Mouse (Mus musculus): Measurements from ENCODE around the gene Gm42906. TPM values are rescaled to one million over a fixed set of nuclear protein-coding genes. Genes with fewer than 3 reads are reported as not detected.

Gm42906 gene
- not detected in 2 replicates for polyA plus RNA-seq (2011; ENCODE audit: insufficient read depth, insufficient read length, low read depth, missing spikeins)

GRCm38 (mm10) chr5:151428113-151428756 lies at the start of gene Gm42906:
Gene Gm42906, minus strand, starts transcription at chr5:151428163.
- TF ChIP-seq EP300 (IDR thresholded peaks at IDR 0.05; ENCODE audit: insufficient read depth, low read depth, low read length) (no peak), POLR2A (IDR thresholded peaks at IDR 0.05; ENCODE audit: insufficient read depth, low read length) (no peak), CTCF (IDR thresholded peaks at IDR 0.05; ENCODE audit: low read depth, low read length) (no peak)
- H3K27ac ChIP-seq (ENCODE audit: insufficient read depth, low read length): no peak within 1 kb of the TSS
- no peaks in the 10 kb centered on the region for H3K9me3 ChIP-seq (replicated peaks; ENCODE audit: control insufficient read depth, insufficient read depth, low read length, poor library complexity, severe bottlenecking)
- H3K9ac ChIP-seq (ENCODE audit: low read depth, poor library complexity, severe bottlenecking): no peak within 1 kb of the TSS
- H3K4me1 ChIP-seq (ENCODE audit: control insufficient read depth, insufficient read depth, low read length): no peaks in the 10 kb centered on the region
- no peak within 1 kb of the TSS for H3K4me3 ChIP-seq (ENCODE audit: low read depth, low read length)
- no peaks in the 10 kb centered on the region for H3K27me3 ChIP-seq (ENCODE audit: control insufficient read depth, insufficient read depth, low read length, poor library complexity, severe bottlenecking)
- no peaks in the 10 kb centered on the region for H3K36me3 ChIP-seq (ENCODE audit: control insufficient read depth, insufficient read depth, low read length, poor library complexity, severe bottlenecking)

DNA sequence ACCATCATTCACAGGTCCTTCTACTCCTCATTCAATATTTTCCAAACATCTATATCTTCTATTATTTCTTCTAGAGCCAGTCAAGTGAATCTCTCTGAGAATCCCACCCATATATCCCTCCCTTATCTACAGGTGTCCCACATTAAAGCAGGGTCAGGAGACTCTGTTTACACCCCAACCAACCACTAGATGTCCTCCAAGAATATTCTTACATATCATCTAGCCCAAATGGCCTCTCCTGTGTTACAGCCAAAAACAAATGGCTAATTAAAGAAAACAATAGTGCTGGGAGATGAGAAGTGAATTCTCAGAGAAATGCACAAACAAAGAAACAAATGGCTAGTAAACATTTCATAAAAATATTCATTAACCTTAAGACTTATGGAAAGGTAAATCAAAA lies 17.7 kb upstream of the Gm42906 start:
- no peak overlapping the region for H3K9ac ChIP-seq (ENCODE audit: low read depth, poor library complexity, severe bottlenecking)
- H3K27me3 ChIP-seq (ENCODE audit: control insufficient read depth, insufficient read depth, low read length, poor library complexity, severe bottlenecking): no peaks in the 10 kb centered on the region
- H3K4me1 ChIP-seq (ENCODE audit: control insufficient read depth, insufficient read depth, low read length): no peaks in the 10 kb centered on the region
- H3K36me3 ChIP-seq (ENCODE audit: control insufficient read depth, insufficient read depth, low read length, poor library complexity, severe bottlenecking): no peaks in the 10 kb centered on the region
- no peak overlapping the region for H3K27ac ChIP-seq (ENCODE audit: insufficient read depth, low read length)
- no peaks in the 10 kb centered on the region; the same call in 1 of the 2 replicates for H3K9me3 ChIP-seq (replicated peaks; ENCODE audit: control insufficient read depth, insufficient read depth, low read length, poor library complexity, severe bottlenecking)
- TF ChIP-seq CTCF (IDR thresholded peaks at IDR 0.05; ENCODE audit: low read depth, low read length) (no peak), POLR2A (IDR thresholded peaks at IDR 0.05; ENCODE audit: insufficient read depth, low read length) (no peak), EP300 (IDR thresholded peaks at IDR 0.05; ENCODE audit: insufficient read depth, low read depth, low read length) (no peak)
- H3K4me3 ChIP-seq (ENCODE audit: low read depth, low read length): no peak overlapping the region

DNA sequence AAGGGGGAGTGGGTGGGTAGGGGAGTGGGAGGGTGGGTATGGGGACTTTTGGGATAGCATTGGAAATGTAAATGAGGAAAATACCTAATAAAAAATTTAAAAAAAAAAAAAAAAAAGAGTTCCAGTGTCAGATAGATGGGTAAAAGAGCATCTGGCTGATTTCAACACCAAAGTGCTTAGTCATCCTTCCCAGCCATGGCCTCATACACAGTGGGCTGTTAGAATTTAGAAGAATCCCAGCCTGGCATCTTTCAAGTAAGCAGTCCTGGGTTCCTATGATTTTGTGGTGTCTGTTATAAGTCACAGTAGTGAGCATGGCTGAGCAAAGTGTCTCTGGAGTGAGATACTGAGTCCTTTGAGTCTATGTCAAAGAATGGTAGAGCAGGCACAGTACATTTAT lies 7.1 kb upstream of the Gm42906 start:
- H3K27ac ChIP-seq (ENCODE audit: insufficient read depth, low read length): no peak overlapping the region
- no peaks in the 10 kb centered on the region for H3K9me3 ChIP-seq (replicated peaks; ENCODE audit: control insufficient read depth, insufficient read depth, low read length, poor library complexity, severe bottlenecking)
- no peak overlapping the region for H3K9ac ChIP-seq (ENCODE audit: low read depth, poor library complexity, severe bottlenecking)
- H3K36me3 ChIP-seq (ENCODE audit: control insufficient read depth, insufficient read depth, low read length, poor library complexity, severe bottlenecking): no peaks in the 10 kb centered on the region
- H3K27me3 ChIP-seq (ENCODE audit: control insufficient read depth, insufficient read depth, low read length, poor library complexity, severe bottlenecking): no peaks in the 10 kb centered on the region
- TF ChIP-seq EP300 (IDR thresholded peaks at IDR 0.05; ENCODE audit: insufficient read depth, low read depth, low read length) (no peak), CTCF (IDR thresholded peaks at IDR 0.05; ENCODE audit: low read depth, low read length) (no peak), POLR2A (IDR thresholded peaks at IDR 0.05; ENCODE audit: insufficient read depth, low read length) (no peak)
- H3K4me3 ChIP-seq (ENCODE audit: low read depth, low read length): no peak overlapping the region
- H3K4me1 ChIP-seq (ENCODE audit: control insufficient read depth, insufficient read depth, low read length): no peaks in the 10 kb centered on the region

GRCm38 (mm10) chr5:151426466-151426865 lies 1.5 kb downstream of the Gm42906 start:
- TF ChIP-seq EP300 (IDR thresholded peaks at IDR 0.05; ENCODE audit: insufficient read depth, low read depth, low read length): no peak
- TF ChIP-seq POLR2A (IDR thresholded peaks at IDR 0.05; ENCODE audit: insufficient read depth, low read length): no peak
- no peak for TF ChIP-seq CTCF (IDR thresholded peaks at IDR 0.05; ENCODE audit: low read depth, low read length)
- Histone ChIP-seq H3K4me3 (ENCODE audit: low read depth, low read length) (no peak overlapping the region), H3K27ac (ENCODE audit: insufficient read depth, low read length) (no peak overlapping the region), H3K9ac (ENCODE audit: low read depth, poor library complexity, severe bottlenecking) (no peak overlapping the region), H3K4me1 (ENCODE audit: control insufficient read depth, insufficient read depth, low read length) (no peaks in the 10 kb centered on the region), H3K9me3 (replicated peaks; ENCODE audit: control insufficient read depth, insufficient read depth, low read length, poor library complexity, severe bottlenecking) (no peaks in the 10 kb centered on the region), H3K27me3 (ENCODE audit: control insufficient read depth, insufficient read depth, low read length, poor library complexity, severe bottlenecking) (no peaks in the 10 kb centered on the region), H3K36me3 (ENCODE audit: control insufficient read depth, insufficient read depth, low read length, poor library complexity, severe bottlenecking) (no peaks in the 10 kb centered on the region)

DNA sequence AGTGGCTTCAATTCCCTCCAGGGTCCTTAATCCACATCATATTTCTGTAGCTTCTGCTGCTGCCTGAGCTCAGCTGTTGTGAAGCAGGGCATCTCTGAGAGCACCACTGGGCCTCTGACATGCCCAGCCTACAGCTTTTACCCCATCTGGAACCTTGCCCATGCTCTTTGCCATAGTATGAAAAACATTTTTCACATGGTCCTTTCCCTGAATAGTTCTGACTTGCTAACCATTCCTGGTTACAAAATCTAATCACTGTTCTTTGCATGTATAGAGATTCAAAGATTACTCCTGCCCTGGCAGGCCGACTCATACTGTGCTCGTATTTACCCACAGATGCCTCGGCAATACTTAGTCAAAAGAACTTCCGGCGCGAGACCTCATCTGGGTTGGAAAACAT lies 5.3 kb downstream of the Gm42906 start:
- no peak overlapping the region for H3K9ac ChIP-seq (ENCODE audit: low read depth, poor library complexity, severe bottlenecking)
- no peak overlapping the region for H3K27ac ChIP-seq (ENCODE audit: insufficient read depth, low read length)
- no peak overlapping the region for H3K4me3 ChIP-seq (ENCODE audit: low read depth, low read length)
- H3K4me1 ChIP-seq (ENCODE audit: control insufficient read depth, insufficient read depth, low read length): no peaks in the 10 kb centered on the region
- TF ChIP-seq EP300 (IDR thresholded peaks at IDR 0.05; ENCODE audit: insufficient read depth, low read depth, low read length): no peak
- no peak for TF ChIP-seq POLR2A (IDR thresholded peaks at IDR 0.05; ENCODE audit: insufficient read depth, low read length)
- no peak for TF ChIP-seq CTCF (IDR thresholded peaks at IDR 0.05; ENCODE audit: low read depth, low read length)
- no peaks in the 10 kb centered on the region for H3K27me3 ChIP-seq (ENCODE audit: control insufficient read depth, insufficient read depth, low read length, poor library complexity, severe bottlenecking)
- no peaks in the 10 kb centered on the region for H3K36me3 ChIP-seq (ENCODE audit: control insufficient read depth, insufficient read depth, low read length, poor library complexity, severe bottlenecking)
- no peaks in the 10 kb centered on the region for H3K9me3 ChIP-seq (replicated peaks; ENCODE audit: control insufficient read depth, insufficient read depth, low read length, poor library complexity, severe bottlenecking)

DNA sequence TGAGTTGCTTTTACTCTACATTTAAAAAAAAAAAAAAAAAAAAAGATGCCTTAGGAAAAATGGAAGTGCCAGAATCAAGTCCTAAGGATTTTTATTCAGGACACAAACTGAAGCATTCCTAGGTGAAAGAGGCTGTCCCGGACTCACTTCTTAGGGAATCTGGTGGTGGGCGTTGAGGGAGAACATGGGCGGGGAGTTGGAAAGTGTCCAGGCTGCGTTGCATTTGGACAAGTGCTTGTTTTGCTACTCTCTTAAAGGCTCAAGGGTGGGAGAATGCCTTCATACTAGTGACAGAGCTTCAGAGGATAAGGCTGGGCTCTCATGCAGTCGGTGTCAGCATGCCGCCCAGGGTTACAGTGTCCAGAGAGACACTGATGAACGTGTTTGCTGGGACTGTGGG lies 6.1 kb downstream of the Gm42906 start:
- Histone ChIP-seq H3K27ac (ENCODE audit: insufficient read depth, low read length) (no peak overlapping the region), H3K27me3 (ENCODE audit: control insufficient read depth, insufficient read depth, low read length, poor library complexity, severe bottlenecking) (no peaks in the 10 kb centered on the region), H3K4me3 (ENCODE audit: low read depth, low read length) (no peak overlapping the region), H3K4me1 (ENCODE audit: control insufficient read depth, insufficient read depth, low read length) (no peaks in the 10 kb centered on the region), H3K9ac (ENCODE audit: low read depth, poor library complexity, severe bottlenecking) (no peak overlapping the region), H3K36me3 (ENCODE audit: control insufficient read depth, insufficient read depth, low read length, poor library complexity, severe bottlenecking) (no peaks in the 10 kb centered on the region), H3K9me3 (replicated peaks; ENCODE audit: control insufficient read depth, insufficient read depth, low read length, poor library complexity, severe bottlenecking) (no peaks in the 10 kb centered on the region)
- TF ChIP-seq POLR2A (IDR thresholded peaks at IDR 0.05; ENCODE audit: insufficient read depth, low read length): no peak
- no peak for TF ChIP-seq EP300 (IDR thresholded peaks at IDR 0.05; ENCODE audit: insufficient read depth, low read depth, low read length)
- TF ChIP-seq CTCF (IDR thresholded peaks at IDR 0.05; ENCODE audit: low read depth, low read length): no peak
